Mouse (Mus musculus) retina, embryonic 14.5 days (tissue): ENCODE results near the gene Phc3.
"Not testable (repeated sequence)": the region's sequence is repeated elsewhere in the genome, so short reads cannot be mapped to it uniquely, and the experiment has no call there.

Source experiments
- DNase-seq: peaks from one replicate; pipeline ENCODE4 v3.0.0-alpha.2; 2015; ENCODE audit warnings: low spot score

Gene Phc3

DNA sequence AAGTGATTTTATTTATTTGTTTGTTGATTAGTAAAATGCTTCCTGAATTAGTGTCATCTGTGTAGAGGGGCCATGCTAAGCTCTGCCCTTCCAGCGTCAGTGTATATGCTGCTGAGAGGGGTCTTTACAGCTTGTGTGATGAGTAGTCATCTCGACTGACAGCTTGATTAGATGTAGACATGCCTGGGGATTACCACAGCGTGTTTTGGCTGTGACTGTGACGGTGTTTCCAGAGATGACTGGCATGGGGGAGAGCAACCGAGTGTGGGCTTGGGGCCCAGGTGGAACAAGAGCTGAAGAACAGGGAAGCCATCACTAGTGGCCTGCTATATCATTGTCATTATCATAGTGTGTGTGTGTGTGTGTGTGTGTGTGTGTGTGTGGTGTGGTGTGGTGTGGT lies 100.6 kb downstream of the Phc3 start:
- DNase-seq: no peak

- DNase-seq: no peak
Measured at GRCm38 (mm10) chr3:30868176-30868575, 101.0 kb downstream of the Phc3 start.

DNA sequence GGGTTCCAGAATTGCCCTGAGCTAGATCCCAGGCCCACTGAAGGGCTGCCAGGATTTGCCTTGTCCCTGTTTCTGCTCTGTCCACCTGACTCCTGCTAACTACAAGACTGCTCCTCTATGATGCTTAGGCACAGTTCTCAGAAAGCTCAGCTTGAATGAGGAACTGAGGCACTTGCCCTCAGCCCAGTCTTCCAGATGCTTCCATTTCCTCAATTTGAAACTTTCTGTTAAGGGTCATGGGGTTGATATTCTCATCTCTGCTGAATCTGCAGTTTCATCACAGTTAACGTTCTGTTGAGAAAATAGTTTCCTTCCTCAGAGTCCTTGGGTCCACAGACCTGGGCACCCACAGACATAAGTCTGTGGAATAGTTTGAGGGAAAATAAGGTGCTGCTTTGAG lies 104.6 kb downstream of the Phc3 start:
- no peak for DNase-seq

GRCm38 (mm10) chr3:30863712-30864435 lies 105.3 kb downstream of the Phc3 start:
- no peak for DNase-seq

DNA sequence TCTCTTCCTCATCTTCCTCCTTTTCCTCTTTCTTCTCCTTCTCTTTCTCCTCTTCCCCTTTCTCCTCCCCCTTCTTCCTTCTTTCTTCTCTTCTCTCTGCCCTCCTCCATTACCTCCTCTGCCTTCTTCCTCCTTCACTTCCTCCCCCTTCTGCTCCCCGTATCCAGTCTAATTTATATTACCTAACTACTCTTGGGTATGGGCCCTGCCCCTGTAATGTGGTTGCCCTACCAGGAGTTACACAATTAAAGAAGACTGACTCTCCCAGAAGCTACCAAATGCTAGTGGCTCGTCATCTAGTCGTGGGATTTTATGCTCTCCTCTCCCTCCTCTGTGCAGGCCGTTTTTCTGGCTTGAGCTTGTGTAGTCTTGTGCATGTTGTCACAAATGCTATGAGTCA lies 108.5 kb downstream of the Phc3 start:
- no peak for DNase-seq

DNA sequence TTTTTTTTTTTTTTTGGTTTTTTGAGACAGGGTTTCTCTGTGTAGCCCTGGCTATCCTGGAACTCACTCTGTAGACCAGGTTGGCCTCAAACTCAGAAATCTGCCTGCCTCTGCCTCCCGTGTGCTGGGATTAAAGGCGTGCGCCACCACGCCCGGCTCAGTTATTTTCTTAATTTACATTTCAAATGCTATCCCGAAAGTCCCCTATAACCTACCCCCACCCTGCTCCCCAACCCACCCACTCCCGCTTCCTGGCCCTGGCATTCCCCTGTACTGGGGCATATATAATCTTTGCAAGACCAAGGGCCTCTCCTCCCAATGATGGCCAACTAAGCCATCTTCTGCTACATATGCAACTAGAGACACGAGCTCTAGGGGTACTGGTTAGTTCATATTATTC lies 109.6 kb downstream of the Phc3 start:
- not testable (repeated sequence) for DNase-seq

GRCm38 (mm10) chr3:30855604-30856458 lies 113.4 kb downstream of the Phc3 start, which contains the start of gene Gpr160:
Gpr160 (plus strand) TSS chr3:30855950.
- DNase-seq: peak; percentile 69

- DNase-seq: no peak
Measured at GRCm38 (mm10) chr3:30853596-30853995, 115.6 kb downstream of the Phc3 start.

GRCm38 (mm10) chr3:30851422-30851821 lies 117.8 kb downstream of the Phc3 start:
- DNase-seq: no peak
